Mouse (Mus musculus): ENCODE data around the gene Vav3. TPM values are rescaled to one million over a fixed set of nuclear protein-coding genes. Genes with fewer than 3 reads are reported as not detected.

The Vav3 gene
- polyA plus RNA-seq, 1 experiment from 2014 or later = 24.8 TPM

DNA sequence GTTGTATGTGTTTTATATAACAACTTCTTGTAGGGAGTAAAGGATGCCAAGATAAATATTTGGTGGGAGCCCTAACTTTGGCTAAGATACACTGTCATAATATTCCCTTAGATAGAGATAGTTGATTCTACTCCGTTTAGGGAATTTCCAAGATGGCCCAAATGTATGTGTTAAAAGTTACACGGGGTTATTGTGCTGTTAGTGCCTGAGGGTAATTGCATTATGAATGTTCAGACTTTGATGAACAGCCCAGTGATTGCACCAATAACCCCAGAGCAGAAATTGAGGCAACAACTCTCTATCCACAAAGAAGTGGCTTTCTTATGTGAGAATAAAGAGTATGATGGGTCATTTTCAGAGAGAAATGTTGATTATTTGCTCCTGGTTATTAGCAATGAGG, 283.3 kb downstream of the Vav3 start:
- WGBS = 67% methylated on average over 2 of the region's 2 CpGs

DNA sequence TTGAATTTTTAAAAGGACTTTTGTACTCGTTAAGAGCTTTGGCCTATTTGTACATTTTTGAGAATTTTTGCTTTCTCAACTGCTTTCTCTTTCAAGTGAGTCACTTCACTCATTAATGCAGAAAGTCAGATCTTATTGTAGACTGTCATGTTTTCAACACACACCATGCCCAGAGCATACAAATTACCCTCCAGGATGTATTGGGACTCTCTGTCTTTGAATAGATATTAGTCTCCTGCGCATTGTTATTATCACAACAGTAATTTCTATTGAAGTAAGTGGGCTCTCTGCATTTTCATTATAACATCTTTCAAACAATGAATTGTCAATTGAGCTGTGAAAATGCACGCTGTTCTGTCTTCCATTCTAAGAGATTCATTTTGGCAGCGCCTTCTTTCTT, 295.6 kb downstream of the Vav3 start:
- Histone ChIP-seq H3K4me3 (no peak overlapping the region), H3K36me3 (no peaks in the 10 kb centered on the region), H3K9me3 (no peaks in the 10 kb centered on the region), H3K4me1 (replicated peaks) (peaks cover 7% of the 10 kb centered on the region; the same call in 1 of the 2 replicates), H3K27ac (no peak overlapping the region), H3K4me2 (no peak overlapping the region), H3K27me3 (no peaks in the 10 kb centered on the region), H3K9ac (no peak overlapping the region)
- no peak for ATAC-seq (ENCODE audit: low FRiP score)
- 52% methylated on average over 4 of the region's 4 CpGs for WGBS

More for the DNA sequence above, 283.3 kb downstream of the Vav3 start:
- Histone ChIP-seq H3K4me3 (no peak overlapping the region), H3K27ac (no peak overlapping the region), H3K9me3 (no peaks in the 10 kb centered on the region), H3K36me3 (no peaks in the 10 kb centered on the region), H3K4me1 (replicated peaks) (no peaks in the 10 kb centered on the region), H3K4me2 (no peak overlapping the region), H3K27me3 (no peaks in the 10 kb centered on the region), H3K9ac (no peak overlapping the region)
- no peak for ATAC-seq (ENCODE audit: low FRiP score)

DNA sequence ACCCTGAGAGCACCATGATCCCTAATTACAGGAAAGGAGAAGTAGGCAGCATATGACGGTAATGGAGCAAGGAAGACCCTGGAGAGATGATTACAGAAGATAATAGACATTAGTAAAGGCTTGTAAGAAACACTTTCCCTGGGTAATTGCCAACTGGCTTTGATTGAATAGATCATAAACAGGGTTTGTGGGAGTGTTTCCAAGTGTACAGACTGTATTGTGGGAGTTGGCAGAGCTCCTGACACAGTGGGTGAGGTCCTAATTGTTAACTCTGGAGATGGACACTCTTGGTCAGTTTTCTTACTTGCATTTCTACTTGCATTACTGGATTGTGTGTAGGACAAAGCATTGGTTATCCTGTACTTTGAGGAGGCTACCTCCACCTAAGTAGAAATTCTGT, 298.9 kb downstream of the Vav3 start:
- Histone ChIP-seq H3K4me2 (no peak overlapping the region), H3K27me3 (no peaks in the 10 kb centered on the region), H3K9me3 (no peaks in the 10 kb centered on the region), H3K9ac (no peak overlapping the region), H3K4me1 (replicated peaks) (peaks cover 7% of the 10 kb centered on the region; the same call in 1 of the 2 replicates), H3K27ac (no peak overlapping the region), H3K4me3 (no peak overlapping the region), H3K36me3 (no peaks in the 10 kb centered on the region)
- WGBS = 27% methylated on average over 1 of the region's 1 CpGs
- ATAC-seq (ENCODE audit: low FRiP score) = no peak

DNA sequence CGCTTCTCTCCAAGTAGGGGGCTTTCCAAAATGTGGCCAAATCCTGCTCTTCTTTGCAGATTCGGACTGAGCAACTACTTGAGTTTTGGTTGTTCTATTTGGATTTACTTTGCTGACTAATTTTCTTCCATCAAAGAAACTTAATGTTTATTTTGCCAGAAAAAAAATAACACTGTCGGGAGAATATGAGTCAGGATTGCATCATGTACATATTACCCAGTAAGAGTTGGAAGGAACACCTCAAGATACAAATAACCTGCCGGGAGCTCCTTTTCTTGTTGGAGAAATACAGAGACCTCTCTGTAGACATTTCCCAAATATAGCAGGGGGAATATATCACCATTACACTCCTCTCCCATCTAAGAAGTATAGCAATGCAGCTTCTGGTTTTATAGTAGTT, 300.3 kb downstream of the Vav3 start:
- H3K27ac ChIP-seq = no peak overlapping the region
- H3K36me3 ChIP-seq = no peaks in the 10 kb centered on the region
- 84% methylated on average over 4 of the region's 4 CpGs for WGBS
- no peak overlapping the region for H3K4me3 ChIP-seq
- no peak overlapping the region for H3K9ac ChIP-seq
- H3K4me2 ChIP-seq = no peak overlapping the region
- H3K9me3 ChIP-seq = no peaks in the 10 kb centered on the region
- H3K27me3 ChIP-seq = no peaks in the 10 kb centered on the region
- ATAC-seq (ENCODE audit: low FRiP score) = no peak
- peaks cover 7% of the 10 kb centered on the region; the same call in 1 of the 2 replicates for H3K4me1 ChIP-seq (replicated peaks)

DNA sequence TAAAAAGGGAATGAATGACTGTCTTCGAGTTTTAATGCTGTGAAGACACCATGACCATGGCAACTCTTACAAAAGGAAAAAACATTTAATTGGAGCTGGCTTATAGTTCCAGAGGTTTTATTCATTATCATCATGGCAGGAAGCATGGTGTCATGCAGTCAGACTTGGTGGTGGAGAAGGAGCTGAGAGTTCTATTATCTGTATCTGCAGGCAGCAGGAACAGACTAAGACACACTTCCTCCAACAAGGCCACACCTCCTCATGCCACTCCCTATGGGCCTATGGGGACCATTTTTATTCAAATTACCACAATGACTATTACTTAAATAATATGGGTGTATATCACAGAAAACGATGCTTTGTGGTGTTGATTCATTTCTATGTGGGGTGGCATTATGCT, 307.8 kb downstream of the Vav3 start:
- no peaks in the 10 kb centered on the region for H3K9me3 ChIP-seq
- no peaks in the 10 kb centered on the region for H3K27me3 ChIP-seq
- no peak overlapping the region for H3K9ac ChIP-seq
- no peak for ATAC-seq (ENCODE audit: low FRiP score)
- no peaks in the 10 kb centered on the region for H3K36me3 ChIP-seq
- H3K4me2 ChIP-seq = no peak overlapping the region
- H3K4me1 ChIP-seq (replicated peaks) = no peaks in the 10 kb centered on the region
- no peak overlapping the region for H3K27ac ChIP-seq
- 86% methylated on average over 2 of the region's 2 CpGs for WGBS
- H3K4me3 ChIP-seq = no peak overlapping the region

DNA sequence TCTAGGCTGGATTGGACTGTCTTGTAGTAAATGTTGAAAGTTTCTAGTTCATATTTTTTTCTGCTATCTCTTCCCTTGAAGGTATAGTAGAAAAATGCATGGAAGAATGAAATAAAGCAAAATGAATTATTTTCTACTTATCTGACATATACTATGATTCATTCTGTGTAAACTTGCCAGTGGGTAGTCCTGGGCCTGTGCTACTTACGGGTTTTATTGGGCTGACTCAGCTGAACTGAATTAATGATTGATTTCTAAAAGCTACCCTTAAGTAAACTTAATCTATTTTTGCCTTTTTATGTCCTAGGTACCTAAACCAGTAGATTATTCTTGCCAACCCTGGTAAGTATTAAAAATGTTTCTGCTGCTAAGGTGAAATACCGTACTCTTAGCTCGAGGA, 311.0 kb downstream of the Vav3 start:
- no peak overlapping the region for H3K27ac ChIP-seq
- H3K9me3 ChIP-seq = no peaks in the 10 kb centered on the region
- ATAC-seq (ENCODE audit: low FRiP score) = no peak

DNA sequence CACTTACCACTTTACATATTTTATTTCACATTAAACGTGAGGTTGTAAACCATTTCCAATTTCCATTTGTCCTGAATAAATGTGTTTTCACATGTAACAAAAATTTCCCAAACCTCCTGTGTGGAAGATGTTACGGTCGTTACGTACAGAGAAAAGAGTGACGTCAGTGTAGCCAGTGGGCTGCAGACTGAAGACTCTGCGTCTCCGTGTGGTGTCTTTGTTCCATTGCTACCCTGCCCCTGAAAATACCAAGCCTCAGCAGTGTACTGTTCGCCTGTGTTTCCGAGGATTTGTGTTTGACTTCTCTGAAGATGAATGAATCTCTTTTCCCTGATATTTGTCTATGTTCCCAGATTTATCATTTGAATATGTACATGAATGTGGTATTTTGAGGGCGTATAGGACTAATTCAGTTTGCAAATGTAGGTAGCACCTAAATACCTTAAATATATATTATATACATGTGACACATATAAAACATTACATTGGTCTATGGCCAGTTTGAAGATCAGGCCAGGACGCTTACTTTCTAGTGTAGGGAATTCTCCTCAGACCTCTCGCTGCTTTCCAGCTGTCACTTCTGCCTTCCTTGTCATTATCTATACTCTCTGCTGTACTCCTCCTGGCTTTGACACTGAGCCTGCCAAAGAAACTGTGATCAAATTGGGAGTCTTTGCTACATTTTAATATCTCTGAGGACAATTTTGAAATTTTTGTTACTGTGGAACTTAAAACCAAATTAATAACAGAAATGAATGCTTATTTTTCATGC, 312.6 kb downstream of the Vav3 start:
- Histone ChIP-seq H3K9ac (no peak overlapping the region), H3K4me3 (no peak overlapping the region), H3K36me3 (no peaks in the 10 kb centered on the region), H3K27ac (no peak overlapping the region), H3K4me2 (no peak overlapping the region), H3K4me1 (replicated peaks) (no peaks in the 10 kb centered on the region), H3K27me3 (no peaks in the 10 kb centered on the region), H3K9me3 (no peaks in the 10 kb centered on the region)
- ATAC-seq (ENCODE audit: low FRiP score) = peak; percentile 87
- 48% methylated on average over 12 of the region's 12 CpGs for WGBS

More for the DNA sequence above, 311.0 kb downstream of the Vav3 start:
- Histone ChIP-seq H3K27me3 (no peaks in the 10 kb centered on the region), H3K4me2 (no peak overlapping the region), H3K4me3 (no peak overlapping the region), H3K36me3 (no peaks in the 10 kb centered on the region), H3K4me1 (replicated peaks) (no peaks in the 10 kb centered on the region), H3K9ac (no peak overlapping the region)
- 87% methylated on average over 3 of the region's 3 CpGs for WGBS

DNA sequence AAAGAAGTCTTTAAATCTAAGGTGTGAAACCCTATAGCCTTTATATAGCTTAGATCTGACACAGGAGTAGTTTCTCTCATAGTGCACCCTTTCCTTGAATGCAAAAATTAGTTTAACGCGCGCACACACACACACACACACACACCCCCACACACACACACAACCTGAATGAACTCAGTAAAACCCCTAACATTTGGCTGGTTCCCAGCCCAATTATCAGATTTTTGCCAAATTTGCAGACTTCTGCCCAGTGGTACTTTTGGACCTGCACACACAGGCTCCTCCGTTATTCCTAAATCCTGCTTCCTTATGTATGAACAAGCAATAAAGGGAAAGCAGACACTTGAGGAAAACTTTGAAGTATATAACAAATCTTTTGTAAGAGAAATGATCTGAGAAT, 313.9 kb downstream of the Vav3 start:
- Histone ChIP-seq H3K4me1 (replicated peaks) (no peaks in the 10 kb centered on the region), H3K27me3 (no peaks in the 10 kb centered on the region), H3K9me3 (no peaks in the 10 kb centered on the region), H3K9ac (no peak overlapping the region), H3K27ac (no peak overlapping the region), H3K4me2 (no peak overlapping the region), H3K36me3 (peaks cover under 1% of the 10 kb centered on the region; the same call in 1 of the 2 replicates), H3K4me3 (no peak overlapping the region)
- ATAC-seq (ENCODE audit: low FRiP score) = no peak
- WGBS = 96% methylated on average over 4 of the region's 4 CpGs

DNA sequence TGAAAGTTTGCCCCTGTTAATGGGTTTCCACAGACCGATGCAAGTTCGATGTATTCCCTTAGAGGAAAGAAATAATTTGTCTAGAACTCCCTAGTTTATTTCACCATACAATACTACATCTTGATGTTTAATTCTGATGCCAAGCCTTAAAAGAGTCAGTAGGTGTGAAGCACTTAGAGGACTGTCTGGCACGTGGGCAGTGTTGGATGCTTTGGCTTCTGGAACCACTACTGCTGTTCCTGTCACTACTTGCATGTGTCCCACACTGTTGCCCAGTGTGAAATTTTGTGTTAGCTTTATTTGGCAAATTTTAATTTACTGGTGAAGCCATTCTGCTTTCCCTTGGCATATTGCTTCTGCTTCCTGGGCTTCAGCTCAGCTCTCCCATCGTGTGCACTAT, 331.3 kb downstream of the Vav3 start:
- no peaks in the 10 kb centered on the region for H3K4me1 ChIP-seq (replicated peaks)
- H3K4me2 ChIP-seq = no peak overlapping the region
- no peaks in the 10 kb centered on the region for H3K36me3 ChIP-seq
- no peaks in the 10 kb centered on the region for H3K27me3 ChIP-seq
- H3K4me3 ChIP-seq = no peak overlapping the region
- ATAC-seq (ENCODE audit: low FRiP score) = no peak
- H3K9ac ChIP-seq = no peak overlapping the region
- H3K9me3 ChIP-seq = no peaks in the 10 kb centered on the region
- no peak overlapping the region for H3K27ac ChIP-seq
- WGBS = 93% methylated on average over 4 of the region's 4 CpGs

DNA sequence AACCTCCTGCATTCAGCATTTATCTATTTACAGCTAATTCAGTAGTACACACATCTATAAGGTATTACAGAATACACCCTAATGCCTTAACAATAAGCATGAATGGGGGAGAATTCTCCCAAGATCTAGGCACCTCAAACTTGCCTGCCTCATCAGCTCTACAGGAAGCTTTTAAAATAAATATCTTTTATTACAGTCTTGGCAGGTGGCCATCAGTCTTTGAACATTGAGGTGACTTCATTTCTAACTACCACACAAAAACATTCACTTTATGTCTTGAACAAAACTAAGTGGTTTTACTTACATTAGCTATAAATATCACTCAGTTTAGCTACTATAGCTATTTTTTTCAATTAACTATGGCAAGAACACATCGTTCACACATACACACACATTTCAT, 332.5 kb downstream of the Vav3 start:
- no peak overlapping the region for H3K9ac ChIP-seq
- 91% methylated on average over 1 of the region's 1 CpGs for WGBS
- H3K4me1 ChIP-seq (replicated peaks) = no peaks in the 10 kb centered on the region
- H3K4me3 ChIP-seq = no peak overlapping the region
- H3K4me2 ChIP-seq = no peak overlapping the region
- no peaks in the 10 kb centered on the region for H3K27me3 ChIP-seq
- H3K36me3 ChIP-seq = no peaks in the 10 kb centered on the region
- ATAC-seq (ENCODE audit: low FRiP score) = no peak
- no peak overlapping the region for H3K27ac ChIP-seq
- H3K9me3 ChIP-seq = no peaks in the 10 kb centered on the region

DNA sequence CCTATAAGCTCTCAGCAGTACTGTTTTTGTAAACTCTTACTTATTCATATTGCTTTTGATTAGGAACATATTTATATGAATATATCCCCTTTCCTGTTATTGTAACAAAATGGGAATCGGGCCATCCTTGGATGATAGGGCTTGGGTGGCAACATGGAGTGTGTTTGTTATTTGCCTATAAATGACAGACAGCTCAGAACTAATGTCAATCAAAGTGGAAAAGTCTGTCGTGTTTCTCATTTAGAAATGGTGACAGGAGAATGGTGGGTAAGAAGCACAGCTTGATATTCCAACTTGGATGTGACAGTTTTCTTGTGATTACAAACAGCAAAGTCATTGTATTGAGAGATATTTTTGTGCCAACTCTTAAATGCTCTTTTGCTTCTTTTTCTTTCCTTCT, 339.8 kb downstream of the Vav3 start:
- Histone ChIP-seq H3K27ac (no peak overlapping the region), H3K9me3 (no peaks in the 10 kb centered on the region), H3K4me1 (replicated peaks) (no peaks in the 10 kb centered on the region), H3K9ac (no peak overlapping the region), H3K4me3 (no peak overlapping the region), H3K27me3 (no peaks in the 10 kb centered on the region), H3K36me3 (0 out of 2 replicates have a peak, but pooled peaks cover 10% of the 10 kb centered on the region), H3K4me2 (no peak overlapping the region)
- 80% methylated on average over 2 of the region's 2 CpGs for WGBS
- no peak for ATAC-seq (ENCODE audit: low FRiP score)

DNA sequence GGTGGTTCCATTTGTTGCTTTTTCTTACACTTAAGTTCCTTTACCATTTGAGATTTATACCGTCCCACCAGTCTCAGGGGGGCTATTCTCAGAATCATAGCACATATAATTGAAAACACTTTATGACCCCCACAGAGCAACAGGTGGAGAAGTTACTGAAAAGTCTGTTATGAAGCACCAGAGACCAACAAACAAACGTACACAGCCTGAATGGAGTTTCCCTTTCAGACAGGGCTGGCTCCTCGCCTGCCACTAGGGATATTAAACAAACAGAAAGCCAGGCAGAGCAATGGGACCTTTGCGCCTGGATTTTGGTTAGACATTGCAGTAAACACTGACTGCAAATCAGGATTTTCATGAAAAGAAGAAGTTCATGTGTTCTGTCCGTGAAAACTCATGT, 341.4 kb downstream of the Vav3 start:
- Histone ChIP-seq H3K4me2 (no peak overlapping the region), H3K36me3 (0 out of 2 replicates have a peak, but pooled peaks cover 10% of the 10 kb centered on the region), H3K9ac (no peak overlapping the region), H3K27ac (no peak overlapping the region), H3K4me3 (no peak overlapping the region), H3K27me3 (no peaks in the 10 kb centered on the region), H3K9me3 (no peaks in the 10 kb centered on the region), H3K4me1 (replicated peaks) (no peaks in the 10 kb centered on the region)
- 88% methylated on average over 5 of the region's 5 CpGs for WGBS
- no peak for ATAC-seq (ENCODE audit: low FRiP score)

DNA sequence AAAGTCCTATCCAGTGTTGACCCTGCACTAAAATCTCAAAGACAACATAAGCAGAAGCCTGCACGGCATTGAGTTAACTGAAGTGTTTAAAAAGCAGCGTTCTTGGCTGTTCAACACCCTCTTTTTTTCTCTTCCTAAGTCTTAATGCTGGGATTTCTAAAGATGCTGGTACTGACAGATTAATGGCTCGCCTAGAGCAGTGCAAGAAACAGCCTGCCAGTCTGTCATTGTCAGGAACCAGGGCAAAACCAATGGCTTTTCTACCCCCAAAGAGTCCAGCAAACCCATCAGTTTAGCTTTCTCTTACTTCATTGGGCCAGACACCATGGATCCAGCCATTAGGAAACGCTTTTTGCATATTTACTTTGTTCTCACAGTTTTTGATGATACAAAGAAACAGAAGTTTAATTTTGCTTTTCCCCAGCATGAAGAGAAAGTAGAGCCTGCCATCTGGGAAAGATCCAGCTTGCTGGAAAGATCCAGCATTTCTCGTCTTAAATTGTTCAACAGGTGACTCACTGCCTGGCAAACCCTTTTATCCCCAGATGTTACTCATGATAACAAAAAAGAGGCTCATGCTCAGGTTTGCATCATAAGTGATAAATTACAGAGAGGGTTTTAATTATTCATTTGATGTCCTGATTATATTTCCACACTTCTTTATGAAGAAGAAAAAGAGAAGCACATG, 343.3 kb downstream of the Vav3 start:
- no peaks in the 10 kb centered on the region for H3K27me3 ChIP-seq
- H3K9ac ChIP-seq = no peak overlapping the region
- no peak for ATAC-seq (ENCODE audit: low FRiP score)
- 0 out of 2 replicates have a peak, but pooled peaks cover 10% of the 10 kb centered on the region for H3K36me3 ChIP-seq
- H3K9me3 ChIP-seq = no peaks in the 10 kb centered on the region
- no peaks in the 10 kb centered on the region for H3K4me1 ChIP-seq (replicated peaks)
- no peak overlapping the region for H3K4me3 ChIP-seq
- H3K27ac ChIP-seq = no peak overlapping the region
- 83% methylated on average over 5 of the region's 5 CpGs for WGBS
- H3K4me2 ChIP-seq = no peak overlapping the region

Measured in hindbrain, embryonic 13.5 days (tissue).